Mouse (Mus musculus): ENCODE measurements around the gene Tenm3. TPM values are rescaled to one million over a fixed set of nuclear protein-coding genes. Genes with fewer than 3 reads are reported as not detected.

Tenm3 gene
- polyA plus RNA-seq, 1 experiment = 0.28 TPM

GRCm38 (mm10) chr8:48740147-48740881, 103.4 kb downstream of the Tenm3 start:
- no peaks in the 10 kb centered on the region for H3K4me1 ChIP-seq (ENCODE audit: control insufficient read depth, insufficient read depth, insufficient read length, low read length)
- H3K27ac ChIP-seq (replicated peaks; ENCODE audit: low read depth, low read length) = no peak overlapping the region
- H3K4me3 ChIP-seq (ENCODE audit: insufficient read depth, low read depth, low read length) = no peak overlapping the region

GRCm38 (mm10) chr8:48733731-48734130, 110.0 kb downstream of the Tenm3 start:
- no peak overlapping the region for H3K4me3 ChIP-seq (ENCODE audit: insufficient read depth, low read depth, low read length)
- no peaks in the 10 kb centered on the region for H3K4me1 ChIP-seq (ENCODE audit: control insufficient read depth, insufficient read depth, insufficient read length, low read length)
- H3K27ac ChIP-seq (replicated peaks; ENCODE audit: low read depth, low read length) = no peak overlapping the region

GRCm38 (mm10) chr8:48733057-48733456, 110.7 kb downstream of the Tenm3 start:
- Histone ChIP-seq H3K27ac (replicated peaks; ENCODE audit: low read depth, low read length) (no peak overlapping the region), H3K4me1 (ENCODE audit: control insufficient read depth, insufficient read depth, insufficient read length, low read length) (no peaks in the 10 kb centered on the region), H3K4me3 (ENCODE audit: insufficient read depth, low read depth, low read length) (no peak overlapping the region)

GRCm38 (mm10) chr8:48730701-48731100, 113.0 kb downstream of the Tenm3 start:
- H3K4me3 ChIP-seq (ENCODE audit: insufficient read depth, low read depth, low read length) = no peak overlapping the region
- H3K4me1 ChIP-seq (ENCODE audit: control insufficient read depth, insufficient read depth, insufficient read length, low read length) = no peaks in the 10 kb centered on the region
- no peak overlapping the region for H3K27ac ChIP-seq (replicated peaks; ENCODE audit: low read depth, low read length)

GRCm38 (mm10) chr8:48728833-48729690, 114.7 kb downstream of the Tenm3 start:
- Histone ChIP-seq H3K4me3 (ENCODE audit: insufficient read depth, low read depth, low read length) (no peak overlapping the region), H3K4me1 (ENCODE audit: control insufficient read depth, insufficient read depth, insufficient read length, low read length) (no peaks in the 10 kb centered on the region), H3K27ac (replicated peaks; ENCODE audit: low read depth, low read length) (no peak overlapping the region)

GRCm38 (mm10) chr8:48728006-48728405, 115.7 kb downstream of the Tenm3 start:
- Histone ChIP-seq H3K27ac (replicated peaks; ENCODE audit: low read depth, low read length) (no peak overlapping the region), H3K4me3 (ENCODE audit: insufficient read depth, low read depth, low read length) (no peak overlapping the region), H3K4me1 (ENCODE audit: control insufficient read depth, insufficient read depth, insufficient read length, low read length) (no peaks in the 10 kb centered on the region)

GRCm38 (mm10) chr8:48722744-48723143, 121.0 kb downstream of the Tenm3 start:
- Histone ChIP-seq H3K27ac (replicated peaks; ENCODE audit: low read depth, low read length) (no peak overlapping the region), H3K4me1 (ENCODE audit: control insufficient read depth, insufficient read depth, insufficient read length, low read length) (no peaks in the 10 kb centered on the region), H3K4me3 (ENCODE audit: insufficient read depth, low read depth, low read length) (no peak overlapping the region)

GRCm38 (mm10) chr8:48722318-48722717, 121.4 kb downstream of the Tenm3 start:
- H3K27ac ChIP-seq (replicated peaks; ENCODE audit: low read depth, low read length) = no peak overlapping the region
- H3K4me1 ChIP-seq (ENCODE audit: control insufficient read depth, insufficient read depth, insufficient read length, low read length) = no peaks in the 10 kb centered on the region
- no peak overlapping the region for H3K4me3 ChIP-seq (ENCODE audit: insufficient read depth, low read depth, low read length)

- Histone ChIP-seq H3K4me1 (ENCODE audit: control insufficient read depth, insufficient read depth, insufficient read length, low read length) (no peaks in the 10 kb centered on the region), H3K27ac (replicated peaks; ENCODE audit: low read depth, low read length) (no peak overlapping the region), H3K4me3 (ENCODE audit: insufficient read depth, low read depth, low read length) (no peak overlapping the region)
Observed at GRCm38 (mm10) chr8:48721376-48721775, 122.4 kb downstream of the Tenm3 start.

- Histone ChIP-seq H3K4me1 (ENCODE audit: control insufficient read depth, insufficient read depth, insufficient read length, low read length) (no peaks in the 10 kb centered on the region), H3K4me3 (ENCODE audit: insufficient read depth, low read depth, low read length) (no peak overlapping the region), H3K27ac (replicated peaks; ENCODE audit: low read depth, low read length) (no peak overlapping the region)
Observed at GRCm38 (mm10) chr8:48715616-48716015, 128.1 kb downstream of the Tenm3 start.

GRCm38 (mm10) chr8:48706666-48707065, 137.1 kb downstream of the Tenm3 start:
- Histone ChIP-seq H3K4me3 (ENCODE audit: insufficient read depth, low read depth, low read length) (no peak overlapping the region), H3K27ac (replicated peaks; ENCODE audit: low read depth, low read length) (no peak overlapping the region), H3K4me1 (ENCODE audit: control insufficient read depth, insufficient read depth, insufficient read length, low read length) (no peaks in the 10 kb centered on the region)

GRCm38 (mm10) chr8:48704885-48705515, 138.8 kb downstream of the Tenm3 start:
- H3K4me1 ChIP-seq (ENCODE audit: control insufficient read depth, insufficient read depth, insufficient read length, low read length) = no peaks in the 10 kb centered on the region
- H3K27ac ChIP-seq (replicated peaks; ENCODE audit: low read depth, low read length) = no peak overlapping the region
- no peak overlapping the region for H3K4me3 ChIP-seq (ENCODE audit: insufficient read depth, low read depth, low read length)

GRCm38 (mm10) chr8:48704485-48704884, 139.3 kb downstream of the Tenm3 start:
- Histone ChIP-seq H3K4me1 (ENCODE audit: control insufficient read depth, insufficient read depth, insufficient read length, low read length) (no peaks in the 10 kb centered on the region), H3K27ac (replicated peaks; ENCODE audit: low read depth, low read length) (no peak overlapping the region), H3K4me3 (ENCODE audit: insufficient read depth, low read depth, low read length) (no peak overlapping the region)

GRCm38 (mm10) chr8:48690665-48691395, 152.9 kb downstream of the Tenm3 start:
- no peak overlapping the region for H3K27ac ChIP-seq (replicated peaks; ENCODE audit: low read depth, low read length)
- H3K4me3 ChIP-seq (ENCODE audit: insufficient read depth, low read depth, low read length) = no peak overlapping the region
- H3K4me1 ChIP-seq (ENCODE audit: control insufficient read depth, insufficient read depth, insufficient read length, low read length) = no peaks in the 10 kb centered on the region

GRCm38 (mm10) chr8:48688706-48689105, 155.0 kb downstream of the Tenm3 start:
- Histone ChIP-seq H3K4me1 (ENCODE audit: control insufficient read depth, insufficient read depth, insufficient read length, low read length) (no peaks in the 10 kb centered on the region), H3K4me3 (ENCODE audit: insufficient read depth, low read depth, low read length) (no peak overlapping the region), H3K27ac (replicated peaks; ENCODE audit: low read depth, low read length) (no peak overlapping the region)

Measured in brown adipose tissue, adult 24 weeks (tissue).